Mouse (Mus musculus) small intestine, adult 2 months (tissue): ENCODE results near the gene Tmem45b.

ENCODE experiments used
- CTCF ChIP-seq: fragments of 200-500 bp; IDR thresholded peaks from 2 replicates; pipeline ENCODE4 v1.5.1; 2012; ENCODE audit warnings: low read depth, mild to moderate bottlenecking, control low read depth, inconsistent platforms, low read length, moderate library complexity, mixed read lengths; ENCODE audit not compliant: insufficient replicate concordance, insufficient read length; ENCODE audit errors: extremely low read depth
- POLR2A ChIP-seq: fragments of 200-500 bp; IDR thresholded peaks from 2 replicates; pipeline ENCODE4 v1.6.1; 2012; ENCODE audit warnings: low read depth, mild to moderate bottlenecking, control low read depth, inconsistent platforms, low read length, moderate library complexity

- no peak for TF ChIP-seq CTCF
- TF ChIP-seq POLR2A = no peak
Observed at GRCm38 (mm10) chr9:31463190-31463589, 1.1 kb downstream of the Tmem45b start.
